In genomic region chr12:8527770-8528169, GRCm38 (mm10) we compare ENCODE assay signal across 26 mouse cellular contexts.
"Had no signal": no experiment of that assay in that cellular context is flagged by ENCODE, and none has a peak within 500 bp of the region (broad histone marks: within the 10 kb centered on the region; RNA-seq: fewer than 3 reads in every experiment).

No protein-coding gene starts in this region.

- H3K4me2 ChIP-seq: embryonic facial prominence, embryonic 12.5 days; embryonic facial prominence, embryonic 13.5 days; embryonic facial prominence, embryonic 15.5 days; forebrain, embryonic 12.5 days; forebrain, embryonic 13.5 days; forebrain, embryonic 15.5 days had no signal

- H3K27ac ChIP-seq: embryonic facial prominence, embryonic 10.5 days; embryonic facial prominence, embryonic 12.5 days; embryonic facial prominence, embryonic 13.5 days; embryonic facial prominence, embryonic 15.5 days; forebrain, embryonic 10.5 days; forebrain, embryonic 12.5 days; forebrain, embryonic 13.5 days; forebrain, embryonic 15.5 days; gastrocnemius, adult 2 months; heart, adult 2 months; heart, embryonic 10.5 days had no signal

- H3K9ac ChIP-seq: embryonic facial prominence, embryonic 12.5 days; embryonic facial prominence, embryonic 13.5 days; embryonic facial prominence, embryonic 15.5 days; forebrain, embryonic 12.5 days; forebrain, embryonic 13.5 days; forebrain, embryonic 15.5 days; forebrain, postnatal 0 days had no signal

- ATAC-seq: forebrain, embryonic 13.5 days; forebrain, embryonic 14.5 days; forebrain, embryonic 15.5 days; forebrain, embryonic 16.5 days; forebrain, postnatal 0 days had no signal

- H3K36me3 ChIP-seq: embryonic facial prominence, embryonic 10.5 days; embryonic facial prominence, embryonic 12.5 days; embryonic facial prominence, embryonic 13.5 days; embryonic facial prominence, embryonic 15.5 days; forebrain, embryonic 10.5 days; forebrain, embryonic 12.5 days; forebrain, embryonic 15.5 days; heart, embryonic 10.5 days had no signal

- H3K4me1 ChIP-seq: embryonic facial prominence, embryonic 12.5 days; embryonic facial prominence, embryonic 13.5 days; embryonic facial prominence, embryonic 15.5 days; forebrain, embryonic 10.5 days; forebrain, embryonic 12.5 days; forebrain, embryonic 13.5 days; forebrain, embryonic 15.5 days had no signal

- H3K9me3 ChIP-seq: embryonic facial prominence, embryonic 10.5 days; embryonic facial prominence, embryonic 12.5 days; embryonic facial prominence, embryonic 13.5 days; embryonic facial prominence, embryonic 15.5 days; forebrain, embryonic 10.5 days; forebrain, embryonic 12.5 days; forebrain, embryonic 13.5 days; forebrain, embryonic 15.5 days; heart, embryonic 10.5 days had no signal

- DNase-seq: cerebellum, adult 9-11 months; cerebellum, postnatal 10 days; cerebellum, postnatal 14 days; cerebellum, postnatal 25 days; cerebellum, postnatal 36 days; embryo, embryonic 11 days; forebrain, postnatal 0 days; gastrocnemius, adult 2 months; gastrocnemius, postnatal 10 days; gastrocnemius, postnatal 14 days; gastrocnemius, postnatal 25 days; gastrocnemius, postnatal 36 days; heart, adult 18-20 months; heart, adult 2 months had no signal

- H3K27me3 ChIP-seq: embryonic facial prominence, embryonic 12.5 days; embryonic facial prominence, embryonic 13.5 days; embryonic facial prominence, embryonic 15.5 days; forebrain, embryonic 12.5 days; forebrain, embryonic 13.5 days; forebrain, embryonic 15.5 days had no signal

- H3K4me3 ChIP-seq: embryonic facial prominence, embryonic 10.5 days; embryonic facial prominence, embryonic 12.5 days; embryonic facial prominence, embryonic 13.5 days; embryonic facial prominence, embryonic 15.5 days; erythroblast, embryonic 14.5 days; forebrain, embryonic 10.5 days; forebrain, embryonic 12.5 days; forebrain, embryonic 13.5 days; forebrain, embryonic 15.5 days; gastrocnemius, adult 2 months; heart, adult 2 months; heart, embryonic 10.5 days had no signal
